Mouse (Mus musculus) ES-Bruce4 (cell line): Measurements from ENCODE around the gene Rbbp6.

Experiments
- CTCF ChIP-seq: IDR thresholded peaks from one replicate; pipeline ENCODE4 v1.8.1; 2011; ENCODE audit warnings: low read depth, low read length
- POLR2A ChIP-seq: IDR thresholded peaks from one replicate; pipeline ENCODE4 v1.8.1; 2011; ENCODE audit warnings: low read length; ENCODE audit not compliant: insufficient read depth

DNA sequence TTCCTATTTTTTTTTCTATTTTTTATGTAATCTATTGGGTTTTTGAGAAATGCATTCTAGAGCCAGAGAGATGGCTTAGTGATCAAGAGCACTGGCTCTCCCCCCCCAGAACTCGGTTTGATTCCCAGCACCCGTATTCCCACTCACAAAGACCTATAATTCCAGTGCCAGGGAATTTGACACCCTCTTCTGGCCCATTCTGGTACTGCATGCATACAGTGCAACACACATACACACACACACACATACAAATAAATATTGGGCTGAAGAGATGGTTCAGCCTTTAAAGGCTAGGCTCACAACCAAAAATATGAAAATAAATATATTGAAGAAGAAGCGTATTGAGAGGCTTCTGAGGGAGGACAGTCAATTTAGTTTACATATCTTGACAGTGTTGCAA, 79.7 kb downstream of the Rbbp6 start:
- TF ChIP-seq POLR2A: no peak
- no peak for TF ChIP-seq CTCF
